Mouse (Mus musculus) right cerebral cortex, postnatal 14 days (tissue): ENCODE data around the gene Snapc3.

Experiments
- DNase-seq: peaks from one replicate; pipeline ENCODE4 v3.0.0; 2022

The Snapc3 gene

DNA sequence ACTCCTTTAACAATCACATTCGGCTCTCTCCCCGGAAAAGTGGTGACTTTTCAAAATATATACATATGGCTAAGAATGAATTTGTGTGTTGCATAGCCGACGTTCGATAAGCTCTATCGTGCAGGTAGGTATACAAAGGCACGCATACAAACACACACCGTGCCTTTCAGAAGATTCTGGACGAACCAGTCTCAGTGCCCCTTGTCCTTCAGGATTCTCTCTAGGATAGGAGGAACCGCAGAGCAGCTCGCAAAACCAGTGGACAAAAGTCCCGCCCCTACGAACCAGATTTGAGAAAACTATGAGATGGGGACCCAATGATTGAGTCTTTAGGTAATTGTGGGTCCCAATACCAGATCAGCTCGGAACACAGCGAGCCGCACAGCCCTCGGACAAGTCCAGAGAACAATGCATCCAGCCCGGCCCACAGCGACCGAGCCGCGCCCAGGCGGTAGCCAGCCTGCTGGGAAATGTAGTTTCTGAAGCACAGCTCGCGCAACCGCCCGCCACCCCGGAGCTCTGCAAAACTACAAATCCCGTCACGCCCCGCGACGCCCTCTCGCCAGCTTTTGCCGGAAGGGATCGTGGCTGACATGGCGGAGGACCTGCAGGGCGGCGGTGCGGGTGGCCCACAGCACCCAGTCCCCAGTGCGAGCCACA lies at the start of gene Snapc3:
Snapc3 (plus strand) TSS at position 565 of the 660 bp plus-strand sequence.
- DNase-seq, result peak; percentile 96

DNA sequence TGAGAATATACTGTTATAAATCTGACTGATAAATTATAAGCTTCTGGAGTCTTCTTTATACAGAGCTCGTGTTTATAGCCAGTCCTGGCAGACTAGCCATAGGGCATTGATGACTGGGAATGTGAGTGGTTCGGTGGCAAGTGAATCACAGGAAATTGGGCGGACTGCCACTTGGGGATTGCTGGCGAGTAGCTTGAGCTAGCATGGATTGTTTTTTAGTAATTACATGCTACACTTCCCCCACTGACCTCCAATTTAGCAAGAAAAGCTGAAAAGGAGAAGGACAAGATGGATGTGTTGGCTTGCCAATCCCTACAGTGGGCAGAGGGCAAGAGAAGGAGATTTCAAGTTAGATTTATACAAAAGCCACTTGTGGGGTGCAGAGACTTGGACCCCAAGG lies 44.1 kb upstream of the Snapc3 start:
- DNase-seq, result no peak

DNA sequence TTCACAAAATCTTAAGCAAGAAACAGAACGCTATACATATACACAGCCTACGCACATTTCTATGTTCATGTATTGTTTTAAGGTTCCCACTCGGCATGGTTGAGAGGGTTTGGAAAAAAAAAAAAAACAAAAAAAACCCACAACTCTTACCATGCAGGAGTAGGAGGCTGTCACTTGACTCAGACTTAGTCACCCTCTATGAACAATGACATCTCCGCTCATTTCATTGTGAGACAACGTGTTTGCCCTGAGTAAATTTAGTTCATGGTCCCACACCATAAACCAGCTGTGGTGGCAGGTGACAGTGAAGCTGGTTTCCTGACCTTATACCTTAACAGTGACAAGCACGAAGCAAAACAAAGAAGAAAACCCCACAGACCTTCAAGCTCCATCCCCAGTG lies 41.9 kb upstream of the Snapc3 start:
- DNase-seq, result no peak

GRCm38 (mm10) chr4:83376461-83377015 lies 41.0 kb upstream of the Snapc3 start:
- no peak for DNase-seq

DNA sequence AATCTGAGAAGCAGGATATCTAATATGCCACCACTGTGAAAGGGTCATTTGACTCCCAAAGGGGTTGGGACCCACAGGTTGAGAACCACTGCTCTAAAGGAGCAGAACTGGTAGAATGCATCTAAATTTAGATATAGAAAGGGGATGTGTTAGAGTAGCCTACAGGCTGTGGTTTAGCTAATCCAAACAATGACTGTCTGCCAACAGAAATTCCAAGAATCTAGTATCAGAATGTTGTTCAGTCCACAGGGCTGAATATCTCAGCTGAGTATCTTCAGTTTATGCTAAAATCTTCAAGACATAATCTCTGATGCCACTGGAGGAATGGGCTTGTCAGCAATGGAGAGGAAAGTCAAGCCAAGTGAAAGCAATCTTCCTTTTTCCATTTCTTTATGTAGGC lies 38.5 kb upstream of the Snapc3 start:
- no peak for DNase-seq

DNA sequence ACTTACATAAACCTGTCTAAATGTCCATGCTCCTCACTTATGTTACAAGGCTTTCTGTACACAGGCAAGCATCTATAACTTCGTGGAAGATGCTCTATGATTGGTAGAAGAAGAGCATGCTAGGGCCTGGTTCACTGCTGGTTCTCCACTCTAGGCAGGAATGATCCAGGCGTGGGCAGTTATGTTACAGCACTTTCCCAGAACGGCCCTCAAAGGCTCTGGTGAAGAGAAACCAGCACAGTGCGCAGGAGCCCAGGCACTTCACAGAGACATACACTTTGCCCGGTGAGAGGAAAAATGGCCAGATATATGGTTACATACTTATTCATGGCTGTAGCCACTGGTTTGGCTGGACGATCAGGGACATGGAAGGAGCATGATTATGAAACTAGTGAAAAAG lies 37.8 kb upstream of the Snapc3 start:
- no peak for DNase-seq

DNA sequence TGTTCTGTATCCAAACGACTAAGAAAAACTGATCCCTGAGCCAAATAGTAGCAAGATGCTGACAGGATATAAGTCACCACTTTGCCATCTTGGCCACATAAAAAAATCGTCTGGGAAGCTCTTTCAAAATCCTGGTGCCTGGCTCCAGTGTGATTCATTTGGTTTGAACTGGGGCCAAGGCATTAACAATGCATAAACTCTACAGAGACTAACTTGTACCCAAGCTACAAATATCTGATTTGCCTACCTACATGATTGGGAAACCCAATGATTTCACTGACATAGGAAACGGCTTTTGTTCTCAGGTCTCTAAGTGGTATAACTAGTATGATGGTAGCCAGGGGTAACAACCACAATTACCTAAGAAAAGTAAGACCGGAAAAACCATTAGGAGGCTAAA lies 37.3 kb upstream of the Snapc3 start:
- DNase-seq, result no peak

- peak; percentile 12 for DNase-seq
These were observed 33.5 kb upstream of the Snapc3 start for GRCm38 (mm10) chr4:83383899-83384490.

DNA sequence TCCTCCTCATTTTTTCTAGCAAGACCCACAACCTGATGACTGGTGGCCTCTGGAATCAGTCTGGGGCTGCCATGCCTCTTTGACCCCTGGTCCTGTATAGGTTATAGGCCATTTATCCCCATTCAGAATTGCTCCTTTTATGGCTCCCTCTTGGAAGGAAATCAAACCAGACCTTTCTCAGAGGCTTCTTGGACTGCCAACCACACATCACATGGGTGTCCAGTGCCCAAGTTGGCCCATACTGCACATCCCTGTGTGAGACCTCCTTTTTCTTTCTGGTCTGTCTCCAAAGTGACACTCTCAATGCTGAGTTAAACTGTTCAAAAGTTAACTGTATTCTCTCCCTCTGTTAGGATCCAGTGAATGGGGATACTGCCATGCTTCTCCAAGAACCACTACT lies 32.4 kb upstream of the Snapc3 start:
- DNase-seq, result no peak

DNA sequence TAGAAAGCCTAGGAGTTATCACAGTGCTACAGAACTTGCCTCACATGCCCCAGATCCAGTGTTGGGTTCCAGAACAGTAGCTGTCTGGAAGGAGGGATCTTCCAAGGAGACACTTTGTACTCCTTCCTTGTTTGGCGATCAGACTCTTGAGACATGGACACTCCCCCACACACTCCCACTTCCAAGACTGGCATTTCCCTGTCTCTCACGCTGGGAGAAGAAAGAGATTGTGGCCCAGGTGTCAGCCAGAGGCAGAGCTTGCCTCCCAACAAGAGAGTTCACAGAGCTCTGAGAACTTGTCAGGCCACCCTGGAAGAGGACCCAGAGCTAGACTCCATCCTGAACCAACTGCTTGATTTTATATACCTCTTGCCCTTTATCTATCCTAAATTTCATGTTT lies 27.0 kb upstream of the Snapc3 start:
- no peak for DNase-seq

- no peak for DNase-seq
These were observed 25.6 kb upstream of the Snapc3 start for GRCm38 (mm10) chr4:83391956-83392355.

GRCm38 (mm10) chr4:83393733-83394132 lies 23.8 kb upstream of the Snapc3 start:
- DNase-seq, result no peak

- no peak for DNase-seq
These were observed 21.2 kb upstream of the Snapc3 start for GRCm38 (mm10) chr4:83396346-83396745.

GRCm38 (mm10) chr4:83396996-83397770 lies 20.3 kb upstream of the Snapc3 start:
- peak; percentile 8 for DNase-seq

- DNase-seq, result peak; percentile 6
These were observed 19.0 kb upstream of the Snapc3 start for GRCm38 (mm10) chr4:83398527-83398926.

DNA sequence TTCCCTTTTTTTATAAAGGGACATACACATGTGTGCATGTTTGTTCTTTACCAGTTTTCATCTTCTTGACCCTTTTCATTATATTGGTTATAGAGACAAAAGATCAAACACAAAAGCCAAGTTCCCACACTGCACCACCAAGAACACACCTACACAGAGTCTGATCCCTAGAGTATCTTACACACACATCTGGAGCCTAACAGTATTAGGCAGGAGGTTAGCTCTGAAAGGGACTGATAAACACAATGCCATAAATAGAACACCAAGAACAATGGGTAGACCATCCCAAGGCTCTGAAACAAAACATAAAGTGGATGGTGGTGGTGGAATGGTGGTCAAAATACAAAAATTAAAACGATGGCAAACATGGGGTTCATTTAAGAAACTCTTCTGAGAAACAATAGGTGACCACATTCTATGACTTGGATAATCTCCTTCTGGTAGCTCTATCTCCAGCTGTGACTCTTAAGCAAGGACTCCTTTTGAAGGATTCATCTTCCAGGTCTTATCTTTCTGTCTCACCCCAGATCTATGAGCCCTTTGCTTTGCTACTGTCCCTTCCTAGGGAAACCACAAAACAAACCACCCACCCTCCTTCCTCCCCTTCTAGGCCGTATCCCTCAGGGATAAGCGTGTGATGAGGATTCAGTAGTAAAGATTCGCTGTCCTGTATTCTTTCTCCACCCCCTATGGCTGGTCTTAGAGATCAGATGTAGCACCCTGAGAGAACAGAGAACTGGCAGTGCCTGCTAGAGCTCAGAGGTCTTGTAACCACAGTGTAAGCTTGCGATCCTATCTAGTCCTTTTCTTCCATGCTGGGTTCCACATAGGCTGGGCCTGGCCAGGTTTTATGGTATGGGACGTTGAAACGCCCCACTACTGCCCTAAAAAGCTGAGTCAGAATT lies 16.6 kb upstream of the Snapc3 start:
- no peak for DNase-seq

- no peak for DNase-seq
These were observed 15.8 kb upstream of the Snapc3 start for GRCm38 (mm10) chr4:83401712-83402111.

- DNase-seq, result no peak
These were observed 9.8 kb upstream of the Snapc3 start for GRCm38 (mm10) chr4:83407688-83408087.

DNA sequence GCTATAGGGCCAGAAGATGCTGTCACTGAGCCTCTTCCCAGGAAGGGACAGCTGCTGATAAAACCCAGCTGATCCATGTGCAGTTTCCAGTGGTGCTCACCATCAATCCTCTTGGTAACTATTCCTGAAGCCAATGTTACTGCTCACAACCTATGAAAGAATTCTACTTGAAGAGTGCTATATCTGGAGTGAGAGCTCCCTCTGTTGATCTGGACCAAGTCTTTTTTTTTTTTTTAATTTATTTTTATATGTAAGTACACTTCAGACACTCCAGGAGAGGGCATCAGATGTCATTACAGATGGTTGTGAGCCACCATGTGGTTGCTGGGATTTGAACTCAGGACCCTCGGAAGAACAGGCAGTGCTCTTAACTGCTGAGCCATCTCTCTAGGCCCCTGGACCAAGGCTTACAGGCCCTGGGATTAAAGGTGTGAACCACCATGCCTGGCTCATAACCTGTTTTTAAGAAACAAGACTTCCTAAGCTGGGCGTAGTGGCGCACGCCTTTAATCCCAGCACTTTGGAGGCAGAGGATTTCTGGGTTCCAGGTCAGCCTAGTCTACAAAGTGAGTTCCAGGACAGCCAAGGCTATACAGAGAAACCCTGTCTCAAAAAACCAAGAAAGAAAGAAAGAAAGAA lies 7.5 kb upstream of the Snapc3 start:
- no peak for DNase-seq

DNA sequence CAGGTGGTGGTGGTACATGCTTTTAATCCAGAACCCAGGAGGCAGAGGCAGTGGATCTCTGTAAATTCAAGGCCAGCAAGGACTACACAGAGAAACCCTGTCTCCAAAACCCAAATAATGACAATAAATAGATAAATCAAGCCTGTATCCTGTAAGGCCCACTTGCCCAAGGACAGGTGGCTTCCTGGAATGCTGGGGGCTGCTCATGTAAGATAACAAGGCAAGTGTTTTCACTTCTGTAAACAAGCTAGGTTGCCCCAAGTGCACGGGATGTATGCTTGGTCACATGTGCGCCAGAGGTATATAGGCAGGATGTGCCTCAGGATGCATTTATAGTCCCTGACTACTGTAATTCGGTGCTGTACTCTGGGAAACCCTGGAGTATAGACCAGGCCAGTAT lies 5.5 kb upstream of the Snapc3 start:
- no peak for DNase-seq

DNA sequence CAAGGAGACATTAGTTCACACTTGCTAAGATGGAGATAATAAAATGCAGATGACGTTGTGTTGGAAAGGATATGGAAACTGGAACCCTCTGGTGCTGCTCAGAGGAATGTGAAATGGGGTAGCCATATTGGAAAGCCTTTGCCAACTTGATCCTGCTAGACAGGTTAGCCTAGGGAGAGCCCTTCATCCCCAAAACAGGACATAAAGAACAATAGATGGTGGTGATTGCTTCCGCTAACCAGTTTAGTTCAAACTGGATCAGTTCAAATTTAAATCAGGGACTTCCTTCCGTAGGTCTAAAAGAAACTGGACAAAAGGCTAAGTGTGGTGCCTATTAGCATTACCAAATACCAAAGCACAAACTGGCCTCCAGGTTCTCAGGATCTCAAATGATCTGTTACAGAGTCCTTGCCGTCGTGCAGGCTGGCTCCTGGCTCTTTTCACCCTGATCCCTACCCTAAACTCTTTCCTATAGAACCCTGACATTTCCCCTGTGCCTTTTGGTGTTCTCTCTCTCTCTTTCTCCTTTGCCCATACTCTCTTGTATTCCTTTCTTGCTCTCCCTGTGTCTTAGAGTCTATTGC lies 3.2 kb upstream of the Snapc3 start:
- DNase-seq, result no peak

DNA sequence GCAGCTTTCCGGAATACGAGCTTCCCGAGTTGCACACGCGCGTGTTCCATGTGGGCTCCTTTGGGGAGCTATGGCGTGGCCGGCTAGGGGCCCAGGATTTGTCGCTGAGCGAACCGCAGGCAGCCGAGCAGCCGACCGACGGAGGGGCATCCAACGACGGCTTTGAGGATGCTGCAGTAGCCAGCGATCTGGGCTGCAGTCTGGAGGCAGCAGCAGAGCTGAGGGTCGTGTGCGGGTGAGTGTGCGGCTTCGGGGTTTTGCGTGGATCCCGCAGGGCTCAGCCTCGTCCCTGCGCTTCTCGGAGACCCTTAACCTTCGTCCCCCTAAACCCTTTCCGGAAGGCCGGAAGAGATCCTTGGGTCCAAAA lies 279 bp downstream of the Snapc3 start:
- DNase-seq, result no peak
